Mouse (Mus musculus) C2C12 (cell line): Measurements from ENCODE around the gene Dhrs7b.

Source experiments
- CEBPB ChIP-seq: IDR thresholded peaks from one replicate; pipeline ENCODE4 v1.6.1; 2011; ENCODE audit warnings: low read depth, mild to moderate bottlenecking, control low read depth, moderate library complexity
- CTCF ChIP-seq: IDR thresholded peaks from one replicate; pipeline ENCODE4 v1.5.1; 2011; ENCODE audit not compliant: control insufficient read depth, insufficient read depth, insufficient read length
- FOSL1 ChIP-seq: IDR thresholded peaks from one replicate; pipeline ENCODE4 v1.8.0; 2011; ENCODE audit warnings: mild to moderate bottlenecking, low read length; ENCODE audit not compliant: poor library complexity, insufficient read depth, severe bottlenecking
- MAX ChIP-seq: IDR thresholded peaks from one replicate; pipeline ENCODE4 v1.6.1; 2011; ENCODE audit warnings: mild to moderate bottlenecking, control low read depth
- MYOD1 ChIP-seq: IDR thresholded peaks from one replicate; pipeline ENCODE4 v1.6.1; 2011; ENCODE audit warnings: low read depth; ENCODE audit not compliant: control insufficient read depth, insufficient read length
- MYOG ChIP-seq: IDR thresholded peaks from one replicate; pipeline ENCODE4 v1.6.1; 2011; ENCODE audit not compliant: control insufficient read depth, insufficient read length; ENCODE audit errors: extremely low read depth
- USF1 ChIP-seq: IDR thresholded peaks from one replicate; pipeline ENCODE4 v1.6.1; 2011; ENCODE audit warnings: low read depth, mild to moderate bottlenecking, control low read depth, moderate library complexity

- TF ChIP-seq CEBPB (no peak), CTCF (no peak), FOSL1 (no peak), MAX (peak; percentile 64), MYOG (no peak), USF1 (no peak), MYOD1 (no peak)
These were observed 48.4 kb downstream of the Dhrs7b start, which contains the start of gene Tmem11 for GRCm38 (mm10) chr11:60878675-60879294.
